Mouse (Mus musculus): ENCODE measurements at regions not wholly inside any gene's neighbourhood (a gene's known extent, or its start where the extent isn't known, plus 50 kb on each side); places are given as distances from the start of the nearest gene placed in this dataset.

DNA sequence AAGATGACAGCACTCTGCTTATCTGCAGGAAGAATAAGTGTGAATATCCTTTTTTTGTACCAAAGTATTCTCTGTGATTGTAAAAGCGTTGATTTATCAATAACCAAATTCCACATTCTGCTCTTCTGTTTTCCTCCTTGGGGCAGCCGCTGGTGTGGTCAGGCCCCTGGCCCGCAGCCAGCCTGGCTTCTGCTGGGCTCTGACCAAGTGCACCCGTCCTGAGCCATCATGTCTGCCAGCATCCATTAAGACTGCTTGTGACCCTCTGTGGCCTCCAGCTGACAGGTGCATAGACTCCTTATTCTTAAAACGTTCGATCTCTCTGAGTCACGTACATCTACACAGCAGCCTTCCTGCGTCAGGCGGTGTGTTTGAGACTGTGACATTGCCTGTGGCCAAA is 58.9 kb upstream of the Cachd1 start:
- TF ChIP-seq POLR2A (IDR thresholded peaks at IDR 0.05; ENCODE audit: control insufficient read depth, low read depth, low read length) (no peak), CTCF (IDR thresholded peaks at IDR 0.05; ENCODE audit: control insufficient read depth, insufficient read depth, insufficient replicate concordance, low read depth, low read length) (no peak)

All from testis, adult 2 months (tissue).